Mouse (Mus musculus) heart, postnatal 0 days (tissue): ENCODE measurements at regions not wholly inside any gene's neighbourhood (a gene's known extent, or its start where the extent isn't known, plus 50 kb on each side); places are given as distances from the start of the nearest gene placed in this dataset.

Experiments
- ATAC-seq: fragments of 200-750 bp; cut with Nextera tagmentation; 2 replicates; pipeline ENCODE4 v1.8.0; 2017; ENCODE audit warnings: low read depth, moderate number of reproducible peaks, moderate library complexity; ENCODE audit not compliant: insufficient read depth
- DNase-seq: peaks from one replicate; pipeline ENCODE4 v3.0.0-alpha.2; 2016; ENCODE audit warnings: low spot score
- H3K27ac ChIP-seq: fragments of 300-500 bp; sonication (generic); 2 replicates; pipeline ENCODE4 v1.5.1; 2014; ENCODE audit warnings: low read depth, mild to moderate bottlenecking
- H3K27me3 ChIP-seq: fragments of 300-500 bp; sonication (generic); 2 replicates; pipeline ENCODE4 v1.6.1; 2014; ENCODE audit warnings: low read length, mixed read lengths; ENCODE audit not compliant: control insufficient read depth, insufficient read depth
- H3K36me3 ChIP-seq: fragments of 300-500 bp; sonication (generic); replicated peaks from 2 replicates; pipeline ENCODE4 v1.6.1; 2014; ENCODE audit warnings: low read length, mixed read lengths; ENCODE audit not compliant: control insufficient read depth, insufficient read depth
- H3K4me1 ChIP-seq: fragments of 300-500 bp; sonication (generic); 2 replicates; pipeline ENCODE4 v1.6.1; 2014; ENCODE audit warnings: antibody characterized with exemption; ENCODE audit not compliant: control insufficient read depth, insufficient read depth
- H3K4me2 ChIP-seq: fragments of 300-500 bp; sonication (generic); 2 replicates; pipeline ENCODE4 v1.6.1; 2014; ENCODE audit warnings: low read depth, mild to moderate bottlenecking, low read length, moderate library complexity
- H3K4me3 ChIP-seq: fragments of 300-500 bp; sonication (generic); 2 replicates; pipeline ENCODE4 v1.5.1; 2014; ENCODE audit warnings: low read depth, low read length
- H3K9ac ChIP-seq: fragments of 300-500 bp; sonication (generic); replicated peaks from 2 replicates; pipeline ENCODE4 v1.6.1; 2014; ENCODE audit warnings: low read depth, low read length, mixed read lengths
- H3K9me3 ChIP-seq: fragments of 300-500 bp; sonication (generic); replicated peaks from 2 replicates; pipeline ENCODE4 v1.6.1; 2016; ENCODE audit warnings: low read length; ENCODE audit not compliant: control insufficient read depth
- CTCF ChIP-seq: IDR thresholded peaks from 2 replicates; pipeline ENCODE4 v1.5.1; 2016; ENCODE audit warnings: antibody characterized with exemption, control low read depth, low read depth
- EP300 ChIP-seq: IDR thresholded peaks from 2 replicates; pipeline ENCODE4 v1.6.1; 2016; ENCODE audit warnings: antibody characterized with exemption, low read depth
- WGBS: fragments of 180-500 bp; shearing (Covaris S2); extraction: QIAGEN DNeasy Blood & Tissue Kit; methylation state at CpG from one replicate; pipeline ENCODE4 v1.1.7; 2014; 5-methylcytosine and 5-hydroxymethylcytosine counted together

DNA sequence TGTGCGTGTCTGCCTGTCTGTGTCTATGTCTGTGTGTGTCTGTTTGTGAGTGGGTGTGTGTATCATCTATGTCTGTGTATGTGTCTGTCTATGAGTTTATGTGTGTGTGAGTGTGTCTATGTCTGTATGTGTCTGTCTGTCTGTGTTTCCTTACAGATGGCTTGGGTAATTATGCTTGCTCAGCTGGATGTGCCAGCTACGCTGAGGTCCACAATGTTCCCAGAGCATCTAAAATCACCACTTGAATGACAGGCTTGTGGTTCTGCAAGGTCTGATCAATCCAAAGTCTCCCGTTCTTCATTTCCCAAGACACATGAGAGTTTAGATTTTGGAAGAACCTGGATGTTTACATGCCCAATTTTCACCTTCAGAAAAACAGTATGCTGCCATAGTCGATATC lies 573.2 kb downstream of the Nfib start:
- Histone ChIP-seq H3K4me3 (no peak overlapping the region), H3K27me3 (no peaks in the 10 kb centered on the region), H3K9me3 (no peaks in the 10 kb centered on the region), H3K9ac (no peak overlapping the region), H3K36me3 (no peaks in the 10 kb centered on the region), H3K4me2 (no peak overlapping the region; the same call in 1 of the 2 replicates), H3K27ac (peak overlapping the region; percentile 78), H3K4me1 (peaks cover 21% of the 10 kb centered on the region)
- DNase-seq (no peak), ATAC-seq (no peak)
- 42% methylated on average over 4 of the region's 4 CpGs for WGBS
- TF ChIP-seq EP300 (no peak), CTCF (no peak)

GRCm38 (mm10) chr4:82129471-82129870 lies 576.1 kb downstream of the Nfib start:
- no peak for DNase-seq
- H3K4me1 ChIP-seq: peaks cover 21% of the 10 kb centered on the region
- H3K4me2 ChIP-seq: no peak overlapping the region
- WGBS: 63% methylated on average over 1 of the region's 1 CpGs
- H3K27ac ChIP-seq: no peak overlapping the region
- no peak overlapping the region for H3K9ac ChIP-seq
- no peaks in the 10 kb centered on the region for H3K36me3 ChIP-seq
- TF ChIP-seq CTCF: no peak
- TF ChIP-seq EP300: no peak
- no peaks in the 10 kb centered on the region for H3K27me3 ChIP-seq
- no peak overlapping the region for H3K4me3 ChIP-seq
- no peak for ATAC-seq
- no peaks in the 10 kb centered on the region for H3K9me3 ChIP-seq

- no peaks in the 10 kb centered on the region for H3K4me1 ChIP-seq
- H3K27me3 ChIP-seq: no peaks in the 10 kb centered on the region
- no peak for ATAC-seq
- H3K27ac ChIP-seq: no peak overlapping the region
- DNase-seq: no peak
- H3K9me3 ChIP-seq: no peaks in the 10 kb centered on the region
- no peak overlapping the region for H3K4me3 ChIP-seq
- H3K4me2 ChIP-seq: no peak overlapping the region
- TF ChIP-seq EP300: no peak
- no peak for TF ChIP-seq CTCF
- no peaks in the 10 kb centered on the region for H3K36me3 ChIP-seq
- WGBS: 92% methylated on average over 5 of the region's 5 CpGs
- H3K9ac ChIP-seq: no peak overlapping the region
These were observed 581.8 kb downstream of the Nfib start for GRCm38 (mm10) chr4:82123733-82124132.

DNA sequence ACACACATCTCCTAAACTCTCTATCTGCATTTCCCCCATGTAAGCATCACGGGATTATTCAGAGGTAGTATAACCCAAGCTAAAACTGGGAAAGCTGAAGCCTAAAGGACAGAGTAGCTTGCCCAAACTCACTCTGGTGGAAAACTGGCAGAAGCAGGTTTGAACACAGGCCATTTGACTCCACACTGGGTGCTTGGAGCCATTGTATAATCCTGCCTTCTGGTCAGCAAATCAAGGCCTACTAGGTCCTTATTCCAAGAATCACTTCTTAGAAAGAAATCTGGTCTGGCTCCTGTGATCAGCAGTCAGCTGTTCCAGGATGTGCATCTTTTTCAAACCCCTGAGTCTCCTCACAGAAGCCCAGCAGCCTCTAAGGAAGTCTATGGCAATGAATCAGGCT lies 582.4 kb downstream of the Nfib start:
- Histone ChIP-seq H3K4me2 (no peak overlapping the region), H3K27ac (no peak overlapping the region), H3K36me3 (no peaks in the 10 kb centered on the region), H3K9me3 (no peaks in the 10 kb centered on the region), H3K4me3 (no peak overlapping the region), H3K27me3 (no peaks in the 10 kb centered on the region), H3K9ac (no peak overlapping the region), H3K4me1 (no peaks in the 10 kb centered on the region)
- ATAC-seq (no peak), DNase-seq (no peak)
- TF ChIP-seq EP300: no peak
- no peak for TF ChIP-seq CTCF
- WGBS: 92% methylated on average over 1 of the region's 1 CpGs

GRCm38 (mm10) chr4:82120796-82121195 lies 584.8 kb downstream of the Nfib start:
- no peak overlapping the region for H3K27ac ChIP-seq
- no peak overlapping the region for H3K4me2 ChIP-seq
- H3K4me3 ChIP-seq: no peak overlapping the region
- H3K4me1 ChIP-seq: no peaks in the 10 kb centered on the region
- H3K9ac ChIP-seq: no peak overlapping the region
- DNase-seq (no peak), ATAC-seq (no peak)
- TF ChIP-seq EP300: no peak
- TF ChIP-seq CTCF: no peak
- H3K27me3 ChIP-seq: no peaks in the 10 kb centered on the region
- H3K9me3 ChIP-seq: no peaks in the 10 kb centered on the region
- H3K36me3 ChIP-seq: no peaks in the 10 kb centered on the region
- WGBS: 48% methylated on average over 4 of the region's 4 CpGs

DNA sequence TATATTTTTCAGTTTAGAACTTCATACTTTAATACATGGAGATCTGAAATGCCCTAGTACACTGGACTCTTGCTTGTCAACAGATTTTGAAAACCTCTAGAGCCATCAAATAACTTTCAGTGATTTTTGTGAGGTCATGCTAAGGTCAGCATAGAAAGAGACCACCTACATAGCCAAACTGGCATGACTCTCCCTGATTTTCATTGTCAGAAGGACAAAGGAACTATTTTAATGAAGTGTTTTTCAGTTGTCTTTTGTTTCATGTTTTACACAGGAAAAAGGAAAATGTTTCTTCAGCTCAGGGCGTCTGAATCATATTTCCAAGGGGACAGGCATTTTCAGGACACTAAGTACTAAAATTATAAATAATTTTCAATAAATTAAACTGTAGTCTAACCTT lies 585.2 kb downstream of the Nfib start:
- no peak overlapping the region for H3K9ac ChIP-seq
- no peak overlapping the region for H3K27ac ChIP-seq
- TF ChIP-seq CTCF: no peak
- no peak for TF ChIP-seq EP300
- H3K4me2 ChIP-seq: no peak overlapping the region
- no peaks in the 10 kb centered on the region for H3K4me1 ChIP-seq
- ATAC-seq: no peak
- H3K4me3 ChIP-seq: no peak overlapping the region
- H3K36me3 ChIP-seq: no peaks in the 10 kb centered on the region
- no peaks in the 10 kb centered on the region for H3K27me3 ChIP-seq
- H3K9me3 ChIP-seq: no peaks in the 10 kb centered on the region
- no peak for DNase-seq
- 45% methylated on average over 1 of the region's 1 CpGs for WGBS
